ENCODE assay signal across 15 mouse cellular contexts in the genomic region with DNA sequence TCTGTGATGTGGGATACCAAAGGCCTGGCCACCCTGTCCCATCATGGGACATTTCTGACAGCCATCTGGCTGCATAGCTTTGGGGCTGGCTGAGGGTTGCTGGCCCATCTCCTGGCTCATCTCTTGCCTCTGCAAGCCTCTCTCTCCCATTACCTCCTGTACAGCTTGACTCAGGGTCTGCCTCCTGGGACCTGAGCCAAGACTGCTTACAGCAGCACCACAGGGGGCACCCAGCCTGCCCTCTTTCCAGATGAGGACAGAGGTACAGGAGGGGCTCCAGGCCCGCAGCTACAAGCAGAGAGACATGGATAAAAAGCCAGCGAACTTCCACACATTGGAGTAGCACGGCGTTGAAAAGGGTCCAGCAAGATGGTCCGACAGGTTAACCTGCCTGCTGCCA. TPM values are rescaled to one million over a fixed set of nuclear protein-coding genes. Genes with fewer than 3 reads are reported as not detected.
A peak's percentile ranks its signal among the peaks of the same experiment; 100 is the strongest.
DNase-seq lines count a peak whose midpoint lies in the region; ATAC-seq lines count a peak whose summit lies in the region.
"Had no signal": no experiment of that assay in that cellular context is flagged by ENCODE, and none has a peak within 500 bp of the region (broad histone marks: within the 10 kb centered on the region; RNA-seq: fewer than 3 reads in every experiment).

No protein-coding gene starts in this region.

- no peaks in the 10 kb centered on the region for H3K27me3 ChIP-seq in hindbrain, embryonic 15.5 days
- H3K27me3 ChIP-seq in hindbrain, embryonic 10.5 days (ENCODE audit: insufficient read depth, poor library complexity, severe bottlenecking), result no peaks in the 10 kb centered on the region; the same call in 1 of the 2 replicates
- H3K27me3 ChIP-seq in limb, embryonic 10.5 days (ENCODE audit: low read depth, poor library complexity, severe bottlenecking), result no peaks in the 10 kb centered on the region

- peak; percentile 33 for DNase-seq in cerebellum, adult 9-11 months
- no peak for DNase-seq in cerebellum, adult 8-10 months
- no peak for DNase-seq in hindbrain, embryonic 10.5 days (ENCODE audit: low spot score)
- peak; percentile 24 for DNase-seq in retina, postnatal 1 day
- no peak for DNase-seq in retina, embryonic 14.5 days (ENCODE audit: low spot score)
- DNase-seq in limb, embryonic 10.5 days (ENCODE audit: low spot score), result no peak
- DNase-seq in adrenal gland, postnatal 4 days (ENCODE audit: low spot score in 2 of 2), result no peak
- DNase-seq: adrenal gland, adult 8-10 months; gastrocnemius, postnatal 36 days; lung, adult 2 months had no signal

- peaks cover 21% of the 10 kb centered on the region for H3K36me3 ChIP-seq in hindbrain, embryonic 15.5 days
- H3K36me3 ChIP-seq in hindbrain, embryonic 10.5 days, result peaks cover 35% of the 10 kb centered on the region
- H3K36me3 ChIP-seq in limb, embryonic 10.5 days, result peaks cover 34% of the 10 kb centered on the region

- H3K27ac ChIP-seq in hindbrain, embryonic 15.5 days (replicated peaks), result 0 out of 2 replicates have a peak overlapping the region, but pooled peaks have one; percentile 29
- H3K27ac ChIP-seq in hindbrain, embryonic 10.5 days, result no peak overlapping the region
- 0 out of 2 replicates have a peak overlapping the region, but pooled peaks have one; percentile 37 for H3K27ac ChIP-seq in limb, embryonic 10.5 days
- H3K27ac ChIP-seq: midbrain, embryonic 10.5 days had no signal

- H3K9me3 ChIP-seq in hindbrain, embryonic 15.5 days, result no peaks in the 10 kb centered on the region
- no peaks in the 10 kb centered on the region for H3K9me3 ChIP-seq in hindbrain, embryonic 10.5 days
- H3K9me3 ChIP-seq in limb, embryonic 10.5 days (replicated peaks), result no peaks in the 10 kb centered on the region
- H3K9me3 ChIP-seq: midbrain, embryonic 10.5 days had no signal

- H3K9ac ChIP-seq in hindbrain, embryonic 15.5 days, result no peak overlapping the region

- no peak overlapping the region for H3K4me2 ChIP-seq in hindbrain, embryonic 15.5 days

- peaks cover 12% of the 10 kb centered on the region for H3K4me1 ChIP-seq in hindbrain, embryonic 15.5 days (replicated peaks)
- H3K4me1 ChIP-seq in hindbrain, embryonic 10.5 days (replicated peaks), result peaks cover 36% of the 10 kb centered on the region
- H3K4me1 ChIP-seq in limb, embryonic 10.5 days, result peaks cover 24% of the 10 kb centered on the region

- peak; percentile 29 for ATAC-seq in hindbrain, embryonic 15.5 days (ENCODE audit: low FRiP score, low read depth)

- 65% methylated on average over 5 of the region's 5 CpGs for WGBS in hindbrain, embryonic 15.5 days
- 81% methylated on average over 5 of the region's 5 CpGs for WGBS in hindbrain, embryonic 10.5 days
- WGBS in limb, embryonic 10.5 days, result 88% methylated on average over 5 of the region's 5 CpGs

- H3K4me3 ChIP-seq in hindbrain, embryonic 15.5 days, result no peak overlapping the region
- H3K4me3 ChIP-seq in hindbrain, embryonic 10.5 days, result no peak overlapping the region
- H3K4me3 ChIP-seq in limb, embryonic 10.5 days, result no peak overlapping the region
- H3K4me3 ChIP-seq: erythroblast, embryonic 14.5 days; midbrain, embryonic 10.5 days; myocyte had no signal

RNA-seq across cellular contexts. Expression of gene Trp53rka, which starts 6.7 kb away (rescaled TPM):
- polyA plus RNA-seq in hindbrain, embryonic 15.5 days (2015; fragmentation: Nextera tagmentation; extraction: Ambion mirVana), result 43.5 and 45.7 TPM in 2 replicates
- polyA plus RNA-seq in hindbrain, embryonic 10.5 days (2016; fragmentation: Nextera tagmentation; extraction: Ambion mirVana), result 56.9 and 59.5 TPM in 2 replicates
- 55.9 and 56.1 TPM in 2 replicates for polyA plus RNA-seq in limb, embryonic 10.5 days (2016; fragmentation: Nextera tagmentation; extraction: Ambion mirVana)
- total RNA-seq in adrenal gland, postnatal 4 days (2021), result 10 to 100 TPM; 18.1 to 19.1 TPM

RNA-seq across cellular contexts. Expression of gene Slc13a3, which starts 13.4 kb away (rescaled TPM):
- 7.7 and 8.7 TPM in 2 replicates for polyA plus RNA-seq in hindbrain, embryonic 15.5 days (2015; fragmentation: Nextera tagmentation; extraction: Ambion mirVana)
- 0.84 and 1.1 TPM in 2 replicates for polyA plus RNA-seq in hindbrain, embryonic 10.5 days (2016; fragmentation: Nextera tagmentation; extraction: Ambion mirVana)
- 0.24 TPM in 1 of 2 replicates, not detected in the other for polyA plus RNA-seq in limb, embryonic 10.5 days (2016; fragmentation: Nextera tagmentation; extraction: Ambion mirVana)
- 10 to 100 TPM; 10.3 to 17.0 TPM for total RNA-seq in adrenal gland, postnatal 4 days (2021)
- total RNA-seq: MEL had no signal

RNA-seq across cellular contexts. Expression of gene Slc2a10, which starts 17.2 kb away (rescaled TPM):
- polyA plus RNA-seq in hindbrain, embryonic 15.5 days (2015; fragmentation: Nextera tagmentation; extraction: Ambion mirVana), result 3.0 and 3.5 TPM in 2 replicates
- polyA plus RNA-seq in hindbrain, embryonic 10.5 days (2016; fragmentation: Nextera tagmentation; extraction: Ambion mirVana), result 4.2 and 5.0 TPM in 2 replicates
- 3.0 and 4.6 TPM in 2 replicates for polyA plus RNA-seq in limb, embryonic 10.5 days (2016; fragmentation: Nextera tagmentation; extraction: Ambion mirVana)
- total RNA-seq in adrenal gland, postnatal 4 days (2021), result 1 to 10 TPM; 2.1 to 2.3 TPM
- total RNA-seq: MEL had no signal
- polyA plus RNA-seq: erythroblast, embryonic 14.5 days had no signal

Comparison
In these comparisons a context has a peak if more than half of its experiments do, and no peak if none do; other contexts are left out.
1. DNase-seq: peak in cerebellum, adult 9-11 months (single experiment) and retina, postnatal 1 day (single experiment); none in cerebellum, adult 8-10 months (single experiment), hindbrain, embryonic 10.5 days (single experiment), retina, embryonic 14.5 days (single experiment), limb, embryonic 10.5 days (single experiment) and adrenal gland, postnatal 4 days (0 of 2).